Mouse (Mus musculus): ENCODE data around the gene D430041D05Rik. TPM values are rescaled to one million over a fixed set of nuclear protein-coding genes. Genes with fewer than 3 reads are reported as not detected.
A peak's percentile ranks its signal among the peaks of the same experiment; 100 is the strongest.

D430041D05Rik gene
- total RNA-seq, 4 experiments from 2014 or later = 68.9 to 85.6 (median 77.4) TPM

DNA sequence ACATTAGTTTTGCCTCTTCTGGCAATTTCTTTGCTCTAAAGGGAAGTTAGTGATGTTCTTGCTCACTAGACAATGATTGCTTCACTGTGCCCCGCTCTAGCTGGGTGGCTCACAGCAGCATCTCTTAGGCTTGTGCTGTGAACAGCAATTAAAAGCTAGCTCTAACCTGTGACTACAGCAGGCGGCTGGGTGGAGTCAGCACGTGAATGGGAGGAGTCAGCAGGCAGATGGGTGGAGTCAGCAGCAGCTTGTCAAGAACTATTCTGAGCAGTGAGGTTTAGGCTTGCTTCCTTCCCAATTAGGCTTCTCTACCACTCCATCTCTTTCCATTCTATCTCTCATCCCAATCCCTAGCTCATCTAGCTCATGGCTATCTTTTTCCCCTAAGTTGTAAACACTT, 213.5 kb downstream of the D430041D05Rik start:
- DNase-seq (ENCODE audit: low spot score in 2 of 2) = no peak

DNA sequence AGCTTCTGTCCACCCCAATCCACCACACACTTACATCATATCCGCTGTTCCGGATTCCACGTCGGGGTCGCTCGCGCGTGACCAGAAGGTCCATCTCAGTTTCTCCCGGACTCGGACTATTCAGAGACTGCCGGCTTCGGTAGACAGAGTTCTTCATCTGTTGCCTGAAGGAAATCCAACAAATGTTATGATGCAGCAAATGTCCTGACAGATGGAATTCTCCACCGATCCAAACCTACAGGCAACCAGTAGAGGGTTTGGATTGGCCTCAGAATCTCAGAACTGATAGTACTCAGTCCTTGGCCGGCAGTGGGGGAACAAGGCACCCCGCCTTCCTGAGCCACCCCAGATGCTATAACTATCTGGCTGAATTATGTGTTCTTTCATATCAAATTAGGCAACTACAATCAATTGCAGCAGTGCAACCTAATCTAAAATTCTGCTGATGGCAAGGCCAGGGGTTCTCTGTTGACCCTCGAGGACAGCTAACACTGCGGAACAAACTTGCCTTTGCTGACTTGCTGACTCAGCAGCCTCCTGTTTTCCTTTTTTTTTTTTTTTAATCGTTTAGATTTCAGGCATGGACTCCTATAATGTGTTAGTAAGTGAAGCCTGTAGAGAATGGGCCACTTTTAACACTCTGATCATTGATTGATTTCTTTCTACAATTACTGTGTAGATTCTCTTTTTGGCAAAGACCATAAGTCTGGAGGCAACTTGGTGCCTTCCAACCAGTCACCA, 218.2 kb downstream of the D430041D05Rik start:
- DNase-seq (ENCODE audit: low spot score in 2 of 2) = peak; percentile 48 to 70

DNA sequence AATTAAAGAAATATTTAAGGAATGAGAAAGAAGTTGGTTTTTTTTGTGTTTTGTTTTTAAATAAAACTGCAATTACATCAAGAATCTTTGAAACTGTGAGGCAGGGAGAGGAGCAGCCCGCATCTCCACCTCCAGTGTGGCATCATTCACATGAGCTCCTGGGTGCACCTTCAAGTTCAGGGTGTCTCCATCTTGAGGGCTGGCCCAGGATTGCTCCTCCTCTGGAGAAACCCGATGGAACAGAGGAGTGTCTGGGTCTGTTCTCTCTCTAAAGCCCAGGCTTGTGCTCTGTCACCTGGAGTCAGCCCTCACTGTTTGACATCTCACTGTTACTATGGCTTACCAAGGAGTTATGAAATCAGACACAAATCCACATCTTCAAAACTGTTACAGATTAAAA, 219.1 kb downstream of the D430041D05Rik start:
- DNase-seq (ENCODE audit: low spot score in 2 of 2) = no peak

DNA sequence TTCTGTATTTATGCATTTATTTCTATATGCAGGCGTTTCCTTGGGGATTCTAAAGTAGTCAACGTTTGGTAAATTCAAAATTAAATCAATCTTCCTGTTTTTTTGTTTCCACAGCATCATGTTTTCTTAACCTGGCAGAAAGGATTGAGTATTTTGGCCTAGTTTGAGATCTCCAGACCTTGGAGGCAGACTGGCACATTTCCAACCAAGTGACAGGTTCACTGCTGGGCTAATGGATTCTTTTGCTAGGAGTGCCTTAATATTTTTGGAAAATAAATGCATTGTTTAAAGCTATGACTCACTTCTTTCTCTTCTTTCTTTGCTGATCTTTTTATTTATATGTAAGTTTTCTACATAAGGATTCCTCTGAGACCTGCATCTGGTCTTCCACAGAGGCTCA, 222.0 kb downstream of the D430041D05Rik start:
- DNase-seq (ENCODE audit: low spot score in 2 of 2) = no peak

DNA sequence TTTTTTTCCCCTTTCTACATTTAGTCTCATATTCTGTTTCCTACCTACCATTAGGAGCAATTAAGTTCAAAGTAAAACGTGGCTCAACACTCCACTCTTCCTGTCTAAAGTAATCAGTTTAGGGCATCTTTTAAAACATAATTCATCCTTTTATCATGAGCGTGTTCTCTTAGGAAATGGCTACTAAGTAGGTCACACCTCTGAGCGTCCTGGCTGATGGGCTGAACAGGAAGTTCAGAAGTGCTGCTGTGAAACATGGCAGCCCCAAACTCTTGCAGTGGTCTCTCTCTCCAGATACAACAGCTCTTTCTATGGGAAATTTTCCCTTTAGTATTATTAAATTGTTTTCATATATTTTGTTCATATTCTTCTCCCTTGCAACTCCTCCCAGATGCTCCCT, 223.7 kb downstream of the D430041D05Rik start:
- no peak for DNase-seq (ENCODE audit: low spot score in 2 of 2)

DNA sequence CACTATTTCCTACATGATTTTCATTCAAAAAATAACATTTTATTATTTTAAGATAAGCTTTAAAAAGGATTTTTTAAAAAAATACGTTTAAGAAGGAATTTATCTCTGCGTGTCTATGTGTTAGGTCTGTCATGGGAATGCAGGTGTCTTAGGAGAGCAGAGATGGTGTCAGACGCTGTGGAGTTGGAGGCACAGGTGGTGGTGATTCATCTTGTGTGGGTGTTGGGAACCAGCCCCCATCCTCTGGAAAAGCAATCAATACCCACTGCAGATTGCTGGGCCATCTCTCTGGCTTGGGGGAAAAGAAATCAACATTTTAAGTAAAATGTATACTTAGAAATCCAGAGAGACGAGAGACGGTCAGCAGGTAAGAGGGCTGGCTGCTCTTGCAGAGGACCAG, 225.2 kb downstream of the D430041D05Rik start:
- no peak for DNase-seq (ENCODE audit: low spot score in 2 of 2)

DNA sequence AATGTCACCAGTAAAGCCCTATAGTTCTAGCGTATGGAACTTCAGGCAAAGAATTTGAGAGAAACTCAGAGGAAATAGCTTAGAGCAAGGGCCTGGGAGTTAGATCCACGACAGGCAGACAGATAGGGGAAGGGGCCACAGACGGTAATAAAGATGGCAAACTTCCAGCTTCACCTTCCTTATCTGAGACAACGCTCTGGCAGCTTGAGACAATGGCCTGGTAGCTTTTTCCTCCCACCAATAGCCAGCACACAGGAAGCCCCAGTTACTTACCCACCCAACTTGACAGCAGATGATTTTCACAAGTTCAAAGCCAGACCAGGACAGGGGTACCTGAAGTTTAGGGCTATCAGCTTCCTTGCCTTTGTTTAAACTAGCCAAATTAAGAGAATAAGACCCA, 226.5 kb downstream of the D430041D05Rik start:
- DNase-seq (ENCODE audit: low spot score in 2 of 2) = no peak

DNA sequence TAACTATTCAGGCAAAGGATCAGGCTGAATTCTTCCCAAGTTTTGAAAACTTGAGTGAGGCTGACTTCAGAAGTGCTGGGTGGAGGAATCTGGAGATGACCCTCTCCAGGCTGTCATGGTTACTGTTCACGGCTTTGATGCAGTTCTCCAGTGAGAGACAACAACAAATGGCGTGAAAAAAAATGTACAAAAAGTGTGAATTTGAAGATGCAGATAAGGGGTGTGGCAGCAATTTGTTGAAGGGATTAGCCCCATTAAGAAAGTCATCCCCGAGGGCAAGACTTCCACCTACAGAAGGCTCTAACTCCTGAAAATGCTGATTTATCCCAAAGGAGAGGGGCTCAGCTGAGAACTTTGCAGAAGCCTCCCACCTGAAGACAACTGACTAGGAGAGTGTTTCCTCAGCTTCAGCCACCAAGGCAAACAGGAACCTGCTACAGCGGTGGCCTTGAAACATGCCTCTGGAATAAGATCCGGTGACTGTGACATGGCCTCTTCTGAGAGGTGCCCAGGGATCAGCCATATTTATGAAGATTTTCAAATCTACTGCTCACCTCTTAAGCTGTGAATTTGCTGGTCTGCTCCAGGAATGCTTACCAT, 227.5 kb downstream of the D430041D05Rik start:
- DNase-seq (ENCODE audit: low spot score in 2 of 2) = no peak

DNA sequence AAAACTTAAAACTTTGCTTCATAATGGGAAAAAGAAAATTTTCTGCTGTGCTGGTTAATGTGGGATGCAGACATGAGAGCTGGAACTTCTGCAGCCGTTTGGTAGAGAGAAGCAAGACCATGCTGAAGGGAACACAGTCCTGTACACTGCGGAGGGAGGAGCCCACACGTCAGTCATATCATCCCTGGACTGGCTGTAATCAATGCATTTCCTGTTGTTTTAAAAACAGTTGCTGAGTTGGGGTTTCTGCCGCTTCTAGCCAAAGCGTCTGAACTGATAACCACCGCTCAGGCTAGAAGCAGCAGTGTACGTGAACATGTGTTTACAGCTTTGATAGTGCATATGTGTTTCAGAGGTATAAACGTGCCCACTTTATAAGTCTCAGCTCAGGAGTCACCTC, 231.2 kb downstream of the D430041D05Rik start:
- DNase-seq (ENCODE audit: low spot score in 2 of 2) = no peak

DNA sequence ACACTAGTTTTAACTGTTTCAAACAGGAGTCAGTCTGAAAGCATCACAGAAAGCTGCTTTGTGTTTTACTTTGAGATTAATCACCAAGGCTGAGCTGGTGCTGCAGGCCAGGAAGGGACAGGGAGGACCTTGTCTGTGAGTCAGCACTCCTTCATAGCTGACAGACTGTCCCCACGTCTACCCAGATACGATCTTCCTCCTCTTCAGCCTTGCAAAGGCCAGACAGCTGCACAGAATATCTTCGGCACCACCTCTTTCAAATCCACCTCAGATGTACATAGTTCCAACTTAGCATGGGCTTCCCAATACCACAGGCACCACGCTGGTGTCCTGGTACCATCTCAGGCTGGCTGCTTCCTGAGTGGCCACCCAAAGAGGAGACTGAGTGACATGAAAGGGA, 232.6 kb downstream of the D430041D05Rik start:
- DNase-seq (ENCODE audit: low spot score in 2 of 2) = no peak

DNA sequence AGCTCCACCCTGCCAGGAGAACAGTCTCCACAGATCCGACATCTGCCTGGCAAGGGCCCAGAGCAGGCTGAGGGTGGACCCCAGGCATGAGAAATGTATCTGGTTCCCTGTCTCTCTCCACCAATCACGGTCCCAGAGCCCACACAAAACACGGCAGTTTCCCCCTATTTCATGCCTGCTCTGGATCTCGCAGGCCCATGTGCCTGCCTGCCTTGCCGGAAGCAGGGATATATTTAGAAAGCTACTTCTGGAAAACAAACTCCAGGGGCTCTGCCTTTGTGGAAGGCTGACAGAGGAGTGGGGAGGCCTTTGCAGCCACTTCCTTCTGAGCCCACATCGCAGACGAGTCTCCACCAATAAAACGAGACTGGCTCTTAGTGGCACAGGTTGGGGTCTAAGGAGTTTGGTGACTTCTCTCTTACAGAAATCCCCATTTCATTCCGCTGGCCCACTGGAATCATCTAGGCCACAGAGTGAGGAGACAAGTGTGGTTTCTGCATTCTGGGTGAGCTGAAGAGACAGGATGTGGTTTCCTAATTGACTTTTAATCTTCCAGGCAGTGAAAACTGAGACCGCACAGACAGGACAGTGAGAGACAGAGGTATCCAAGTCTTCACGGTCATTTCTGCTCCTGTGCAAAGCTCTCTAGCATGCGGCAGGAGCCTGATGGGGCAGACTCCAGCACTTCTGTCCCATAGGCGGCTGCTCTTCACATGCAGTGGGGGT, 233.7 kb downstream of the D430041D05Rik start:
- DNase-seq (ENCODE audit: low spot score in 2 of 2) = peak; percentile 30 to 59

DNA sequence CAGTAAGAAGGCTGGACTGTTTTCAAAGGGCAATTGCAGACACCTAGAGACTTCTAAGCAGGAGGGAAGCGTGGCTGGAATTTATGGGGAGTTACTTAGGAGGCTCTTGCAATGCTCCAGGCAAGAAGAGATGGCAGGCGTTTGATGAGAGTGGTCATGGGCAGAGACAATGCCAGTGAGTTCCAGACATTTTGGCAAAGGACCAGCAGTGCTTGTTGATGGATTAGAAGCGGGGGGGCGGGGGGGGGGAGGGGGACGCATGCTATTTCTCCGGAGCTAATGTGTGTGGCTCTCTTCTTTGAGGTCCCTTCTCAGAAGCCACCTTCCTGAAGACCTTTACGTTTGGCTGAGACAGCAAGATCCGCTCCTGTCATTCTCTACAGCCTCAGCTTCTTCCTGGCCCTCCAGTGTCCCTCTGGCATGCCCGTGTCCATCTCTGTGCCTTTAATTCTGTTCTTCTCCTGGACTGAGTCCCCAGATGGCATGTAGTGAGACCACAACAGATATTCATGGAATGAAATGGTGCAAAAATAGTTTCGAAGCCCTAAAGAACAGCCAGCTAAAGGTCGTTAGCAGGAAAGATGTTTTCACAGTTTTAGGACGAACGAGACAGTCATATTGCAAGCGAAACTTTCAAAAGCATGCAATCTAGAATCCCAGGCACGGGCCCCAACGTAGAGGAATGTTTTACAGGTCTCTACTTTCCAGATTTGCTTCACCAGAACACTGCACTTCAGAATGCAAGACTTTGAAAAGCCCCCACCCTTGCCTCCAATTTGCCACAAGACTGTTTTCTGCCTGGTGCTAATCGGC, 234.4 kb downstream of the D430041D05Rik start:
- DNase-seq (ENCODE audit: low spot score in 2 of 2) = no peak

DNA sequence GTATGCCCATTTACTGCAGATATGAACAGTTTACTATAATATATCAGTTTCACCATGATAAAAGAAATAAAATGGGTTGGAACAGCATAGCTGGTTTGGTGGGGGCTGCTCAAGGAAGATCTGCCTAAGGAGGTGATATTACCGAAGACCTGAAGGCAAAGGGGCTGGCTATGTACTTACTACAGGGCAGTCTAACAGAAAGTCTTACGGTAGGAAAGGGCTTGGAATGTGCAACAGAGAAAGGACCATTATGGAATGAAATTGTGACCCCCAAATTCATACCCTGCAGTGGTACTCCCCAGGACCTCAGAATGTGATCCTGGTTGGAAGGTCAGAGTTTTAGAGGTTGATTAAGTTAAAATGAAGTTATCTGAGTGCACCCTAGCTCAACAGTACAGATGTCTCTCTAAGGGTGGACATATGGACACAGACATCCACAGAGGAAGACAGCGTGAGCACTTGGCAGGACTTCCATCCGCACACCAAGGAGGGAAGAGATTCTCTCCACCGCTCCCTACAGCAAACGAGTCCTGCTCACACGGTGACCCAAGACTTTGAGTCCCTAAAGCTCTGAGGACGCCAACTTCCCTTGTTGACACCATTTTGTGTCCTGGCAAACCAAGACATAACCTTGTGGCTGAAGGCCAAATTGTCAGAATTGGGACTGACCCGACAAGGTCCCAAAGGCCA, 235.2 kb downstream of the D430041D05Rik start:
- no peak for DNase-seq (ENCODE audit: low spot score in 2 of 2)

DNA sequence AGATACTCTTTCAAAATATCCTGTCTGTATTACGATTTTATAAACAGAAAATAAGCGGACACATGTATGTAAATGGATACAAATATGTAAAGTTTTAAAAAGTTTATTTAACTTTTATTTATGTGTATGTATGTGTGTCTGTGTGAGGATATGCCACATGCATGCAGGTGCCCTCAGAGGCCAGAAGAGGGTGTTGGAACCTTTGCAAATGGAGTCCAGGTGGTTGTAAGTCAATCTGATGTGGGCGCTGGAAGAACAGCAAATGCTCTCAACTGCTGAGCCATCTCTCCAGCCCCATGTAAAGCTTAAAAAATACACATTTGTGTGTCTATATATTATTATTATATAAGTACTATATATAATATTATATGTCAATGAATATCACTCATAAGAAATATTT, 237.4 kb downstream of the D430041D05Rik start:
- DNase-seq (ENCODE audit: low spot score in 2 of 2) = no peak

DNA sequence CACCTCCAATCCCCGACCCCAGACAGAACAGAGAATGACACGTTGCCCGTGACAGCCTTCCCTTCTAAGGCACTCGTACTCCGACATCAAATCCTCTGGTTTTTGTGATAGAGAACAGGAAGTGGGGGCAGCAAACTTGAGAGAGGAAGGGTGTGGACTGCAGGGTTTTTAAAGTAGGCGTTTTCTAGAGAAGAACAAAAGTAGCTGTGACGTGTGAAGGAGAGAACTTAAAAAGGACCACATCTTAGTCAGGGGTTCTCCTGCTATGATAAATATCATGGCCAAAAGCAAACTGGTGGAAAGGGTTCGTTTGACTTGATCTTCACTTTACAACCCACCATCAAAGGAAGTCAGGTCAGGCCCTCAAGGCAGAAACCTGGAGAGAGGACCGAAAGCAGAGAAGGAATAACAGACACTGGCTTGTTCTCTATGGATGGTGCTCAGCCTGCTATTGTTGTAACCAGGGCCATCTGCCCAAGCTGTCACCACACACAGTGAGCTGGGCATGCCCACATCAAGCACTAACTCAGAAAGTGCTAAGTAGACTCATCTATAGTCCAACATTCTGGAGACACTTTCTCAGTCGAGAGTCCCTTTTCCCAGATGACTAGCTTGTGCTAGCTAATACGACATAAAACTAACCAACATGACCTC, 238.0 kb downstream of the D430041D05Rik start:
- DNase-seq (ENCODE audit: low spot score in 2 of 2) = no peak

DNA sequence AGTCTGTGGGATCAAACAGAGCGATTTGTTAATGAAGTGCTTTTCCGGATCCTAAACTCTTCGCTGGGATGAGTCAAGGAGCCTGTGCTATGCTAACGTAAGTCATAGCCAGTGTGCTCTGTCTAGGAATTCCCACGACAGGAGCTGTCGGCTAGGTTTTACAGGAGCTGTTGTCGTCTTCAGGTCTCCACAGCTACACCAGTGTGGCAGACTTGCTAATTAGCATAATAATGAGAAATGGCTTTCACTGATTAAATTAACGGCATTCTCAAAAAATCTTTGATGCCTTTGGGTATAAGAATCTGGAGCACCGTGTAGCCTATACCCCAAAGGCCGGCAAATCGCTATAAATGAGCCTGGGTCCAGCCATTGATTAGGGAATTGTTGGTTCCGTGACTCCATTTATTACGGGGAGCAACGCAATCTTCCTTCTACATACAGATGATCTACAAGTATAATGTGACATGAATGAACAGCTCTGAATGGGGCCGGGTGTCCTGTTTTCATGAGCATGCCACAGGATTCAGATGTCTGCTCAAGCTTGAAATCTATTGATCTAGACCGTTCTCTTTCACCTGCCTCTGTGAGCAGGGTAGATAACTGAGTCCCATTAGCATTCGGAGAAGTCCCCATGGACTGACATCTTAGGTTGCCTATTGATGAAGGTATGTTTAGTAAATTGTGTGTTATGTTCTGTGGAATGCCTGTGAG, 242.5 kb downstream of the D430041D05Rik start:
- no peak for DNase-seq (ENCODE audit: low spot score in 2 of 2)

DNA sequence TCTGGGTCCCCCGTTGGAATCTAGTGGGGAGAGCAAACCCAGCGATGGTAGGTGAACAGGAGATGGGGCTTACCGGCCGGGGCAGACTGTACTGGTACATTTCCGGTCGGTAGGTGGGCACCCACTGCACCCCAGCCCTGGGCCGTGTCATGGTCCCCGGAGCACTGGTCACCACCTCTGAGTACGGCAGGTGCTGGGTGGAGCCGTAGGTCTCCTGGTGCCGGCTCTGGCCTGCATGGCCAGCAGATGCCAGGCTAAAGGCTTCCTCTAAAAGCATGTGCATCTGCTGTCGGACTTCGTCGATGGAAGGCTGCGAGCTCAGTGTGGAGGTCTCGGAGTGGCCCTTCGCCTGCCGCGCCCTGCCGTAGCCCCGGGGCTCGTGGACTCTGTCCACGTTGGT, 243.0 kb downstream of the D430041D05Rik start:
- DNase-seq (ENCODE audit: low spot score in 2 of 2) = no peak

DNA sequence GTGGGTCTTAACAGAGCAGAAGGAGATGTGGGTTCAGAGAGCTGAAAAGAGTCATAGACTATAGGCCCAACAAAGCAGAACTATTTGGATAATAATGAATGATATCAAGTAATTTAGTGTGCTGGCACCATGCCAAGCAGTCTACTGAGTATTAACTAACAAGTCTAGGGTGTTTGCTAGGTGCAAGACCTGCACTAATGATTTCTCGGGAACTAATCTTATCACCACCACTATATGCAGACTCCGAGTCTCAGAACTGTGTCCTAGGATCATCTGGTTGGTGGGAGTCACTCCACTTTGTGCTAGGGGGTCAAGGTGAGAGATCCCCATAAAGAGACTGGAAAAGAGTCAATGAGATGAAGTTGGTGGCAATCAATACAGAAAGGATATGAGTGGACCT, 245.2 kb downstream of the D430041D05Rik start:
- no peak for DNase-seq (ENCODE audit: low spot score in 2 of 2)

DNA sequence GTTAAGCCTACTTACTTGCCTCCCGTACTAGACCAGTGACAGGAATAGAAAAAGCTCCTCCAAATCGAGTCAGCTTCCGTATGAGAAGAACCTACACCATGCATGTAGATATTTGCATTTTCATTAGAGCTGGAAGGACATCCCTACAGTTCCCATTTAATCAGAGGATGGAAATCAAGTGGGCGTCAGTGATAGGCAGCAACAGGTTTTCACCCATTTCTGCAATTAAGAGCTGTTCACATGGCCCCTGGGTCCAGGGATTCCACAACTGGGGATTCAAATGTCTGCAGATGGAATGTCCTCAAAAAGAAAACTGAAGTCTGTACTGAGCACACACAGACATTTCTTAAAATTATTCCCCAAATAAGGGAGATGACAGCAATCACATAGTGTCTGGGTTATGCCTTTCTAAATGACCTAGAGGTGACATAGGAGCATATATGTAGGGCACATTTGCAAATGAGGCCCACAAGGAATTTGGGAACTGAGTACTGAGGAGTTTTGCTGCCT, 246.8 kb downstream of the D430041D05Rik start:
- no peak for DNase-seq (ENCODE audit: low spot score in 2 of 2)

DNA sequence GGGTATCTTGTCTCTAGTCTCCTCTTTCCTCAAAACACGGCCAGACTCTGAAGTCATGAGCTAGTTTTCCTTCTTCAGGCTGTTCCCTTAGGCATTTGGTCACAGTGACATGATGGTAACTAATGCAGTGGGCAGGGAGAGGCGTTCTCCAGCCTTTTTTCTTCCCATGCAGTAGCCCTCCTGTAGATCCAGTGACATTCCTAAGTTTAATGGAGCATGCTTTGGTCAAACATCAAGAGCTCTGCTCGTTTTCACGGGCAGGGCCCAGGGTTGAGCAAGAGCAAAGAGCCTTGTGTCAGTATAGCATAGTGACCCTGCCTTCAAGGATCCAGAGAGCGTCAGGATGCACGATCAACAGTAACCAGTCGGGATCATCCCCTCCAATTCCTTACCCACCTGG, 247.4 kb downstream of the D430041D05Rik start:
- no peak for DNase-seq (ENCODE audit: low spot score in 2 of 2)

Measured in layer of hippocampus, adult 8-10 months (tissue).